Mouse (Mus musculus) retina, postnatal 1 day (tissue): Measurements from ENCODE around the gene Cyp2d10.
"Not testable (repeated sequence)": the region's sequence is repeated elsewhere in the genome, so short reads cannot be mapped to it uniquely, and the experiment has no call there.

Experiments
- DNase-seq: peaks from one replicate; pipeline ENCODE4 v3.0.0-alpha.2; 2012

Cyp2d10 gene

GRCm38 (mm10) chr15:82406981-82407380 is at the start of gene Cyp2d10:
Cyp2d10 (minus strand) TSS chr15:82407195.
- DNase-seq = no peak

- not testable (repeated sequence) for DNase-seq
These were observed 49.2 kb upstream of the Cyp2d10 start for GRCm38 (mm10) chr15:82456086-82456790.

GRCm38 (mm10) chr15:82453501-82453900 is 46.5 kb upstream of the Cyp2d10 start:
- DNase-seq = not testable (repeated sequence)

- DNase-seq = not testable (repeated sequence)
These were observed 45.1 kb upstream of the Cyp2d10 start for GRCm38 (mm10) chr15:82452133-82452532.

GRCm38 (mm10) chr15:82450045-82450444 is 43.0 kb upstream of the Cyp2d10 start:
- DNase-seq = not testable (repeated sequence)

- DNase-seq = no peak
These were observed 38.2 kb upstream of the Cyp2d10 start for GRCm38 (mm10) chr15:82445196-82445595.

GRCm38 (mm10) chr15:82443658-82444057 is 36.7 kb upstream of the Cyp2d10 start:
- no peak for DNase-seq

GRCm38 (mm10) chr15:82437975-82438617 is 31.1 kb upstream of the Cyp2d10 start:
- DNase-seq = no peak

GRCm38 (mm10) chr15:82435606-82436005 is 28.6 kb upstream of the Cyp2d10 start:
- no peak for DNase-seq

GRCm38 (mm10) chr15:82435011-82435410 is 28.0 kb upstream of the Cyp2d10 start:
- no peak for DNase-seq

- no peak for DNase-seq
These were observed 27.5 kb upstream of the Cyp2d10 start for GRCm38 (mm10) chr15:82434541-82434940.

- DNase-seq = no peak
These were observed 26.6 kb upstream of the Cyp2d10 start for GRCm38 (mm10) chr15:82433621-82434020.

GRCm38 (mm10) chr15:82433137-82433536 is 26.1 kb upstream of the Cyp2d10 start, which contains the start of gene Cyp2d9:
Cyp2d9 (plus strand) TSS chr15:82433437.
- no peak for DNase-seq

- DNase-seq = no peak
These were observed 16.5 kb upstream of the Cyp2d10 start for GRCm38 (mm10) chr15:82423471-82423870.

- no peak for DNase-seq
These were observed 15.9 kb upstream of the Cyp2d10 start for GRCm38 (mm10) chr15:82422935-82423334.

- DNase-seq = no peak
These were observed 11.6 kb upstream of the Cyp2d10 start for GRCm38 (mm10) chr15:82418616-82419015.

- peak; percentile 85 for DNase-seq
These were observed 10.1 kb upstream of the Cyp2d10 start for GRCm38 (mm10) chr15:82416797-82417789.

- DNase-seq = no peak
These were observed 541 bp upstream of the Cyp2d10 start for GRCm38 (mm10) chr15:82407536-82407935.

- DNase-seq = no peak
These were observed 2.8 kb downstream of the Cyp2d10 start for GRCm38 (mm10) chr15:82404163-82404562.

GRCm38 (mm10) chr15:82403606-82404005 is 3.4 kb downstream of the Cyp2d10 start:
- DNase-seq = no peak

GRCm38 (mm10) chr15:82402741-82403140 is 4.3 kb downstream of the Cyp2d10 start:
- no peak for DNase-seq

- no peak for DNase-seq
These were observed 4.9 kb downstream of the Cyp2d10 start for GRCm38 (mm10) chr15:82402106-82402505.

GRCm38 (mm10) chr15:82401516-82401915 is 5.5 kb downstream of the Cyp2d10 start:
- no peak for DNase-seq
